Mouse (Mus musculus) urinary bladder, postnatal 25 days (tissue): Measurements from ENCODE around the gene Scg3.
"Not testable (repeated sequence)": the region's sequence is repeated elsewhere in the genome, so short reads cannot be mapped to it uniquely, and the experiment has no call there.

Source experiments
- DNase-seq: peaks from one replicate; pipeline ENCODE4 v3.0.0; 2022; ENCODE audit warnings: low spot score

The Scg3 gene

GRCm38 (mm10) chr9:75625556-75626307 lies 58.1 kb downstream of the Scg3 start, which contains the start of gene Lysmd2:
Lysmd2 (plus strand) TSS chr9:75625741.
- DNase-seq, result peak; percentile 75

- no peak for DNase-seq
Observed at GRCm38 (mm10) chr9:75624983-75625555, 58.8 kb downstream of the Scg3 start.

GRCm38 (mm10) chr9:75621428-75621827 lies 62.4 kb downstream of the Scg3 start:
- no peak for DNase-seq

- DNase-seq, result not testable (repeated sequence)
Observed at GRCm38 (mm10) chr9:75619761-75620160, 64.1 kb downstream of the Scg3 start.

- DNase-seq, result no peak
Observed at GRCm38 (mm10) chr9:75618836-75619400, 64.9 kb downstream of the Scg3 start.

- DNase-seq, result no peak
Observed at GRCm38 (mm10) chr9:75616560-75616959, 67.3 kb downstream of the Scg3 start.

GRCm38 (mm10) chr9:75610571-75611493 lies 73.0 kb downstream of the Scg3 start, which contains the start of gene Tmod2:
Tmod2 (minus strand) TSS chr9:75611325.
- peak; percentile 41 for DNase-seq

GRCm38 (mm10) chr9:75609965-75610364 lies 73.9 kb downstream of the Scg3 start:
- no peak for DNase-seq

GRCm38 (mm10) chr9:75609505-75609904 lies 74.4 kb downstream of the Scg3 start:
- DNase-seq, result no peak

- no peak for DNase-seq
Observed at GRCm38 (mm10) chr9:75607496-75607895, 76.4 kb downstream of the Scg3 start.

GRCm38 (mm10) chr9:75601510-75601909 lies 82.3 kb downstream of the Scg3 start:
- no peak for DNase-seq

GRCm38 (mm10) chr9:75600166-75600934 lies 83.5 kb downstream of the Scg3 start:
- no peak for DNase-seq

- DNase-seq, result no peak
Observed at GRCm38 (mm10) chr9:75599191-75599841, 84.5 kb downstream of the Scg3 start.

GRCm38 (mm10) chr9:75597596-75597995 lies 86.3 kb downstream of the Scg3 start:
- DNase-seq, result no peak

- no peak for DNase-seq
Observed at GRCm38 (mm10) chr9:75597036-75597435, 86.8 kb downstream of the Scg3 start.

GRCm38 (mm10) chr9:75593481-75593880 lies 90.4 kb downstream of the Scg3 start:
- no peak for DNase-seq
